Mouse (Mus musculus) brain, embryonic 14.5 days (tissue): ENCODE results near the gene Slc9a5. TPM values are rescaled to one million over a fixed set of nuclear protein-coding genes. Genes with fewer than 3 reads are reported as not detected.

Experiments
- DNase-seq: peaks from one replicate; pipeline ENCODE4 v3.0.0-alpha.2; 2011; ENCODE audit warnings: low read depth
- CTCF ChIP-seq: fragments of 200-500 bp; IDR thresholded peaks from 2 replicates; pipeline ENCODE4 v1.5.1; 2012; ENCODE audit warnings: inconsistent platforms, mild to moderate bottlenecking, moderate library complexity, borderline replicate concordance; ENCODE audit not compliant: insufficient read depth, insufficient read length; ENCODE audit errors: extremely low read depth
- POLR2A ChIP-seq: fragments of 200-500 bp; IDR thresholded peaks from 2 replicates; pipeline ENCODE4 v1.6.1; 2012; ENCODE audit warnings: mild to moderate bottlenecking, inconsistent platforms, borderline replicate concordance; ENCODE audit not compliant: poor library complexity, insufficient read depth, insufficient read length, severe bottlenecking; ENCODE audit errors: extremely low read depth
- polyA plus RNA-seq: library from polyadenylated mRNA; depleted of rRNA; stranded (reverse); fragments of >200 nt; gene quantifications from 2 replicates; pipeline ENCODE4 v1.2.3, GENCODE M21; 2012; rRNA removed

Slc9a5 gene
- polyA plus RNA-seq, 1 experiment, result 39.3 TPM

- no peak for DNase-seq
- TF ChIP-seq POLR2A (no peak), CTCF (no peak)
Measured at GRCm38 (mm10) chr8:105393915-105394314, 45.3 kb downstream of the Slc9a5 start.

GRCm38 (mm10) chr8:105397747-105398146 lies 49.1 kb downstream of the Slc9a5 start:
- peak; percentile 68 for DNase-seq
- TF ChIP-seq CTCF (peak; percentile 66; the same call in 1 of the 2 replicates), POLR2A (no peak)

- DNase-seq, result no peak
- TF ChIP-seq POLR2A, result no peak
- TF ChIP-seq CTCF, result no peak
Measured at GRCm38 (mm10) chr8:105400016-105400415, 51.4 kb downstream of the Slc9a5 start.

- TF ChIP-seq POLR2A (no peak), CTCF (no peak)
- DNase-seq, result no peak
Measured at GRCm38 (mm10) chr8:105403467-105403866, 54.8 kb downstream of the Slc9a5 start.

GRCm38 (mm10) chr8:105404496-105404895 lies 55.9 kb downstream of the Slc9a5 start:
- no peak for TF ChIP-seq CTCF
- no peak for TF ChIP-seq POLR2A
- no peak for DNase-seq

GRCm38 (mm10) chr8:105406416-105406815 lies 57.8 kb downstream of the Slc9a5 start:
- TF ChIP-seq CTCF (no peak), POLR2A (no peak)
- DNase-seq, result peak; percentile 78

- DNase-seq, result no peak
- TF ChIP-seq POLR2A, result no peak
- no peak for TF ChIP-seq CTCF
Measured at GRCm38 (mm10) chr8:105408331-105408730, 59.7 kb downstream of the Slc9a5 start.

GRCm38 (mm10) chr8:105409947-105410346 lies 61.3 kb downstream of the Slc9a5 start:
- TF ChIP-seq POLR2A, result no peak
- no peak for TF ChIP-seq CTCF
- no peak for DNase-seq

- peak; percentile 32 for DNase-seq
- TF ChIP-seq CTCF, result peak; percentile 24; the same call in 1 of the 2 replicates
- TF ChIP-seq POLR2A, result no peak
Measured at GRCm38 (mm10) chr8:105413391-105413790, 64.7 kb downstream of the Slc9a5 start, which contains the start of the genes Kctd19 and Lrrc36. Gene Kctd19 (minus strand): TSS chr8:105413502. Gene Lrrc36 (plus strand): TSS chr8:105413571.

- TF ChIP-seq POLR2A, result no peak
- TF ChIP-seq CTCF, result no peak
- no peak for DNase-seq
Measured at GRCm38 (mm10) chr8:105418992-105419391, 70.3 kb downstream of the Slc9a5 start.

Other genes with a start within 250 kb of the Slc9a5 start
- gene Ces4a, start 217.0 kb upstream of the Slc9a5 start, polyA plus RNA-seq, result 0.04 TPM in 1 of 2 replicates, not detected in the other
- 26.5 and 31.9 TPM in 2 replicates for gene Cbfb, start 178.2 kb upstream of the Slc9a5 start, polyA plus RNA-seq
- gene D230025D16Rik, start 123.7 kb upstream of the Slc9a5 start, polyA plus RNA-seq, result 33.4 and 40.5 TPM in 2 replicates
- 5.9 and 6.6 TPM in 2 replicates for gene B3gnt9, start 93.7 kb upstream of the Slc9a5 start, polyA plus RNA-seq
- 7.1 and 7.9 TPM in 2 replicates for gene Tradd, start 84.2 kb upstream of the Slc9a5 start, polyA plus RNA-seq
- 1.00 TPM in 2 replicates for gene Fbxl8, start 84.2 kb upstream of the Slc9a5 start, polyA plus RNA-seq
- gene Hsf4, start 79.0 kb upstream of the Slc9a5 start, polyA plus RNA-seq, result 0.42 and 0.60 TPM in 2 replicates
- gene Nol3, start 72.7 kb upstream of the Slc9a5 start, polyA plus RNA-seq, result 1.3 and 1.8 TPM in 2 replicates
- gene 4931428F04Rik, start 59.0 kb upstream of the Slc9a5 start, polyA plus RNA-seq, result 176 and 217 TPM in 2 replicates
- gene Exoc3l, start 52.7 kb upstream of the Slc9a5 start, polyA plus RNA-seq, result 12.6 and 13.7 TPM in 2 replicates
- 89.4 and 126 TPM in 2 replicates for gene E2f4, start 51.2 kb upstream of the Slc9a5 start, polyA plus RNA-seq
- gene Elmo3, start 43.2 kb upstream of the Slc9a5 start, polyA plus RNA-seq, result 2.3 TPM in 2 replicates
- 2.3 and 2.4 TPM in 2 replicates for gene Lrrc29, start 22.6 kb upstream of the Slc9a5 start, polyA plus RNA-seq
- gene Tmem208, start 22.5 kb upstream of the Slc9a5 start, polyA plus RNA-seq, result 93.6 and 144 TPM in 2 replicates
- 5.8 and 7.8 TPM in 2 replicates for gene Fhod1, start 890 bp upstream of the Slc9a5 start, polyA plus RNA-seq
- 11.5 and 13.6 TPM in 2 replicates for gene Plekhg4, start 24.4 kb downstream of the Slc9a5 start, polyA plus RNA-seq
- gene Kctd19, start 64.7 kb downstream of the Slc9a5 start, polyA plus RNA-seq, result 0.04 and 0.05 TPM in 2 replicates
- 1.4 and 1.6 TPM in 2 replicates for gene Lrrc36, start 64.7 kb downstream of the Slc9a5 start, polyA plus RNA-seq
- 62.7 and 89.6 TPM in 2 replicates for gene Tppp3, start 122.7 kb downstream of the Slc9a5 start, polyA plus RNA-seq
- gene Zdhhc1, start 148.1 kb downstream of the Slc9a5 start, polyA plus RNA-seq, result 40.0 and 46.2 TPM in 2 replicates
- 8.3 and 12.1 TPM in 2 replicates for gene Hsd11b2, start 169.9 kb downstream of the Slc9a5 start, polyA plus RNA-seq
- gene Atp6v0d1, start 217.2 kb downstream of the Slc9a5 start, polyA plus RNA-seq, result 210 and 236 TPM in 2 replicates